Mouse (Mus musculus): Measurements from ENCODE around the gene Shd.

DNA sequence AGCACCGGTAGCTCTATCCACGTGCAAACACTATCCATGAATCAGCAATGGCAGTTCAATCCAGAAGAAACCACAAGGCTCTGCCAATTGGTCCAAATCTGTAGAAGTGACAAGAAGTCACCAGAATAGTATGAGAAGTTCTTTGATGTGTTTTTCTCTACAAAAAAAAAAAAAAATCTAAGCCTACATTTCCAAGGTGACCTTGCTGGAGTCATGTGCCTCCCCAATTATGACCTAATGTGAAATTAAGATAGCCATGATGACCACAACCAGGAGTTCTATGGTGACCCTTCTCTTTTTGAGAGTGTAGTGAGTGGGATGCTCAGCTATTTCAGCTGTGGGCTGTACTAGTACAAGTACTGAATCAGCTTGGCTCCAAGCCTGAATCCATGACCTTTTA lies 20.9 kb upstream of the Shd start, which contains the start of gene Zfp119b:
- TF ChIP-seq CTCF (IDR thresholded peaks at IDR 0.05; ENCODE audit: borderline replicate concordance, extremely low read depth, insufficient read depth, insufficient read length) (no peak), POLR2A (IDR thresholded peaks at IDR 0.05; ENCODE audit: borderline replicate concordance, extremely low read depth, insufficient read depth, insufficient read length, poor library complexity, severe bottlenecking) (no peak)
